Mouse (Mus musculus) E14TG2a.4 (cell line): Measurements from ENCODE around the gene Tsacc.
"Not testable (repeated sequence)": the region's sequence is repeated elsewhere in the genome, so short reads cannot be mapped to it uniquely, and the experiment has no call there.

ENCODE experiments used
- CTCF ChIP-seq: conservative IDR thresholded peaks from 2 replicates; pipeline ENCODE4 v1.5.1; 2014; ENCODE audit warnings: low read length
- POU5F1 ChIP-seq: IDR thresholded peaks from 2 replicates; pipeline ENCODE4 v1.6.1; 2014; ENCODE audit warnings: low read length, borderline replicate concordance

DNA sequence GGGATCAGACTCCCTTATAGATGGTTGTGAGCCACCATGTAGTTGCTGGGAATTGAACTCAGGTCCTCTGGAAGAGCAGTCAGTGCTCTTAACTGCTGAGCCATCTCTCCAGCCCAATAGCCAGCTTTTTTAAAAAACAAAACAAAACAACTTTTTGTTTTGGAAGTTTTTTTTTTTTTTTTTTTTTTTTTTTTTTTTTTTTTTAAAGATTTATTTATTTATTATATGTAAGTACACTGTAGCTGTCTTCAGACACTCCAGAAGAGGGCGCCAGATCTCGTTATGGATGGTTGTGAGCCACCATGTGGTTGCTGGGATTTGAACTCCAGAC, 11.3 kb downstream of the Tsacc start:
- TF ChIP-seq CTCF, POU5F1: not testable (repeated sequence)
